Mouse (Mus musculus): ENCODE measurements at regions not wholly inside any gene's neighbourhood (a gene's known extent, or its start where the extent isn't known, plus 50 kb on each side); places are given as distances from the start of the nearest gene placed in this dataset.

- 84% methylated on average over 4 of the region's 4 CpGs for WGBS
- Histone ChIP-seq H3K27me3 (ENCODE audit: control insufficient read depth, insufficient read depth, low read length) (no peaks in the 10 kb centered on the region), H3K27ac (no peak overlapping the region), H3K36me3 (replicated peaks; ENCODE audit: control insufficient read depth, insufficient read depth) (no peaks in the 10 kb centered on the region), H3K9me3 (ENCODE audit: control insufficient read depth, low read length) (no peaks in the 10 kb centered on the region), H3K4me1 (replicated peaks; ENCODE audit: control insufficient read depth, insufficient read depth, low read length) (no peaks in the 10 kb centered on the region), H3K4me2 (replicated peaks) (no peak overlapping the region), H3K4me3 (replicated peaks; ENCODE audit: low read length) (no peak overlapping the region), H3K9ac (no peak overlapping the region)
- ATAC-seq (ENCODE audit: low FRiP score) (no peak), DNase-seq (ENCODE audit: low spot score) (no peak)
Measured at GRCm38 (mm10) chr17:14610791-14611522, 83.1 kb downstream of the Thbs2 start.

GRCm38 (mm10) chr17:14608845-14609244 is 85.2 kb downstream of the Thbs2 start:
- H3K27ac ChIP-seq = no peak overlapping the region
- no peak overlapping the region for H3K9ac ChIP-seq
- DNase-seq (ENCODE audit: low spot score) = no peak
- no peak for ATAC-seq (ENCODE audit: low FRiP score)
- H3K4me1 ChIP-seq (replicated peaks; ENCODE audit: control insufficient read depth, insufficient read depth, low read length) = no peaks in the 10 kb centered on the region
- no peak overlapping the region for H3K4me2 ChIP-seq (replicated peaks)
- 85% methylated on average over 4 of the region's 4 CpGs for WGBS
- H3K9me3 ChIP-seq (ENCODE audit: control insufficient read depth, low read length) = no peaks in the 10 kb centered on the region
- H3K36me3 ChIP-seq (replicated peaks; ENCODE audit: control insufficient read depth, insufficient read depth) = no peaks in the 10 kb centered on the region
- H3K4me3 ChIP-seq (replicated peaks; ENCODE audit: low read length) = no peak overlapping the region
- H3K27me3 ChIP-seq (ENCODE audit: control insufficient read depth, insufficient read depth, low read length) = no peaks in the 10 kb centered on the region

GRCm38 (mm10) chr17:14606356-14606989 is 87.6 kb downstream of the Thbs2 start:
- H3K4me1 ChIP-seq (replicated peaks; ENCODE audit: control insufficient read depth, insufficient read depth, low read length) = no peaks in the 10 kb centered on the region
- no peak for ATAC-seq (ENCODE audit: low FRiP score)
- no peak for DNase-seq (ENCODE audit: low spot score)
- no peak overlapping the region for H3K4me2 ChIP-seq (replicated peaks)
- no peaks in the 10 kb centered on the region for H3K9me3 ChIP-seq (ENCODE audit: control insufficient read depth, low read length)
- no peaks in the 10 kb centered on the region for H3K36me3 ChIP-seq (replicated peaks; ENCODE audit: control insufficient read depth, insufficient read depth)
- H3K27me3 ChIP-seq (ENCODE audit: control insufficient read depth, insufficient read depth, low read length) = no peaks in the 10 kb centered on the region
- 77% methylated on average over 5 of the region's 5 CpGs for WGBS
- H3K9ac ChIP-seq = no peak overlapping the region
- no peak overlapping the region for H3K4me3 ChIP-seq (replicated peaks; ENCODE audit: low read length)
- no peak overlapping the region for H3K27ac ChIP-seq

GRCm38 (mm10) chr17:14599681-14600080 is 94.4 kb downstream of the Thbs2 start:
- H3K4me3 ChIP-seq (replicated peaks; ENCODE audit: low read length) = no peak overlapping the region
- DNase-seq (ENCODE audit: low spot score) (no peak), ATAC-seq (ENCODE audit: low FRiP score) (no peak)
- H3K9me3 ChIP-seq (ENCODE audit: control insufficient read depth, low read length) = no peaks in the 10 kb centered on the region
- no peak overlapping the region for H3K4me2 ChIP-seq (replicated peaks)
- H3K4me1 ChIP-seq (replicated peaks; ENCODE audit: control insufficient read depth, insufficient read depth, low read length) = no peaks in the 10 kb centered on the region
- H3K27ac ChIP-seq = no peak overlapping the region
- H3K9ac ChIP-seq = no peak overlapping the region
- no peaks in the 10 kb centered on the region for H3K27me3 ChIP-seq (ENCODE audit: control insufficient read depth, insufficient read depth, low read length)
- WGBS = 75% methylated on average over 10 of the region's 10 CpGs
- no peaks in the 10 kb centered on the region for H3K36me3 ChIP-seq (replicated peaks; ENCODE audit: control insufficient read depth, insufficient read depth)

GRCm38 (mm10) chr17:14596470-14596869 is 97.6 kb downstream of the Thbs2 start:
- Histone ChIP-seq H3K9me3 (ENCODE audit: control insufficient read depth, low read length) (no peaks in the 10 kb centered on the region), H3K4me3 (replicated peaks; ENCODE audit: low read length) (no peak overlapping the region), H3K27me3 (ENCODE audit: control insufficient read depth, insufficient read depth, low read length) (no peaks in the 10 kb centered on the region), H3K4me1 (replicated peaks; ENCODE audit: control insufficient read depth, insufficient read depth, low read length) (no peaks in the 10 kb centered on the region), H3K4me2 (replicated peaks) (no peak overlapping the region), H3K36me3 (replicated peaks; ENCODE audit: control insufficient read depth, insufficient read depth) (no peaks in the 10 kb centered on the region), H3K9ac (no peak overlapping the region), H3K27ac (no peak overlapping the region)
- ATAC-seq (ENCODE audit: low FRiP score) (no peak), DNase-seq (ENCODE audit: low spot score) (no peak)
- WGBS = 94% methylated on average over 7 of the region's 7 CpGs

- DNase-seq (ENCODE audit: low spot score) (no peak), ATAC-seq (ENCODE audit: low FRiP score) (no peak)
- H3K27me3 ChIP-seq (ENCODE audit: control insufficient read depth, insufficient read depth, low read length) = no peaks in the 10 kb centered on the region
- no peak overlapping the region for H3K4me2 ChIP-seq (replicated peaks)
- H3K9me3 ChIP-seq (ENCODE audit: control insufficient read depth, low read length) = no peaks in the 10 kb centered on the region
- H3K27ac ChIP-seq = no peak overlapping the region
- H3K4me3 ChIP-seq (replicated peaks; ENCODE audit: low read length) = no peak overlapping the region
- no peaks in the 10 kb centered on the region for H3K4me1 ChIP-seq (replicated peaks; ENCODE audit: control insufficient read depth, insufficient read depth, low read length)
- WGBS = 82% methylated on average over 7 of the region's 7 CpGs
- H3K9ac ChIP-seq = no peak overlapping the region
- H3K36me3 ChIP-seq (replicated peaks; ENCODE audit: control insufficient read depth, insufficient read depth) = no peaks in the 10 kb centered on the region
Measured at GRCm38 (mm10) chr17:14595525-14595924, 98.5 kb downstream of the Thbs2 start.

GRCm38 (mm10) chr17:14588086-14588817 is 105.8 kb downstream of the Thbs2 start:
- Histone ChIP-seq H3K27ac (no peak overlapping the region), H3K4me3 (replicated peaks; ENCODE audit: low read length) (no peak overlapping the region), H3K9me3 (ENCODE audit: control insufficient read depth, low read length) (no peaks in the 10 kb centered on the region), H3K4me1 (replicated peaks; ENCODE audit: control insufficient read depth, insufficient read depth, low read length) (no peaks in the 10 kb centered on the region), H3K27me3 (ENCODE audit: control insufficient read depth, insufficient read depth, low read length) (no peaks in the 10 kb centered on the region), H3K9ac (no peak overlapping the region), H3K36me3 (replicated peaks; ENCODE audit: control insufficient read depth, insufficient read depth) (no peaks in the 10 kb centered on the region), H3K4me2 (replicated peaks) (no peak overlapping the region)
- ATAC-seq (ENCODE audit: low FRiP score) (no peak), DNase-seq (ENCODE audit: low spot score) (no peak)
- WGBS = 86% methylated on average over 12 of the region's 12 CpGs

- WGBS = 80% methylated on average over 3 of the region's 3 CpGs
- DNase-seq (ENCODE audit: low spot score) (no peak), ATAC-seq (ENCODE audit: low FRiP score) (no peak)
- H3K4me1 ChIP-seq (replicated peaks; ENCODE audit: control insufficient read depth, insufficient read depth, low read length) = no peaks in the 10 kb centered on the region
- H3K27ac ChIP-seq = no peak overlapping the region
- H3K4me2 ChIP-seq (replicated peaks) = no peak overlapping the region
- no peak overlapping the region for H3K4me3 ChIP-seq (replicated peaks; ENCODE audit: low read length)
- no peak overlapping the region for H3K9ac ChIP-seq
- H3K27me3 ChIP-seq (ENCODE audit: control insufficient read depth, insufficient read depth, low read length) = no peaks in the 10 kb centered on the region
- H3K36me3 ChIP-seq (replicated peaks; ENCODE audit: control insufficient read depth, insufficient read depth) = no peaks in the 10 kb centered on the region
- no peaks in the 10 kb centered on the region for H3K9me3 ChIP-seq (ENCODE audit: control insufficient read depth, low read length)
Measured at GRCm38 (mm10) chr17:14579671-14580070, 114.4 kb downstream of the Thbs2 start.

GRCm38 (mm10) chr17:14578721-14579120 is 115.3 kb downstream of the Thbs2 start:
- Histone ChIP-seq H3K27me3 (ENCODE audit: control insufficient read depth, insufficient read depth, low read length) (no peaks in the 10 kb centered on the region), H3K4me3 (replicated peaks; ENCODE audit: low read length) (no peak overlapping the region), H3K9ac (no peak overlapping the region), H3K4me2 (replicated peaks) (no peak overlapping the region), H3K36me3 (replicated peaks; ENCODE audit: control insufficient read depth, insufficient read depth) (no peaks in the 10 kb centered on the region), H3K27ac (no peak overlapping the region), H3K4me1 (replicated peaks; ENCODE audit: control insufficient read depth, insufficient read depth, low read length) (no peaks in the 10 kb centered on the region), H3K9me3 (ENCODE audit: control insufficient read depth, low read length) (no peaks in the 10 kb centered on the region)
- 92% methylated on average over 1 of the region's 1 CpGs for WGBS
- DNase-seq (ENCODE audit: low spot score) (no peak), ATAC-seq (ENCODE audit: low FRiP score) (no peak)

Measured in hindbrain, embryonic 14.5 days (tissue).